Comparison of ENCODE assay signal across 21 mouse cellular contexts in the genomic region with DNA sequence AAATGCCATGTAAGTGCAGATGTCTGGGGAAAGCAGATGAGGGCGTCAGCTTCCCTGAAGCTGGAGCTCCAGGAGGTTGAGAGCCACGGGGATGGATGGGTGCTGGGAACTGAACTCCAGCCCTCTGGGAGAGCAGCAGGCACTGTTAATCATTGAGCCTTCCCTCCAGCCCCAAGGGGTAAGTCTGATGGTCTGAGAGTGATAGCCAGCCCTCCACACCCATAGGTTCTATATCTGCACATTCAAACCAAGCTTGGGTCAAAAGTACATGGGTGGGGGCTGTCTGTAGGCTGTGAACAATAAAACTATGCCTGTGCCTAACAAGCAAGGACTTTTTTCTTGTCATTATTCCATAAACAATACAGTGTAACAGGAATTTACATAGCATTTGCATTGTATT. TPM values are rescaled to one million over a fixed set of nuclear protein-coding genes. Genes with fewer than 3 reads are reported as not detected.
A peak's percentile ranks its signal among the peaks of the same experiment; 100 is the strongest.
DNase-seq lines count a peak whose midpoint lies in the region; ATAC-seq and TF ChIP-seq lines count a peak whose summit lies in the region.
"Had no signal": no experiment of that assay in that cellular context is flagged by ENCODE, and none has a peak within 500 bp of the region (broad histone marks: within the 10 kb centered on the region; RNA-seq: fewer than 3 reads in every experiment).

No protein-coding gene starts in this region.

- no peaks in the 10 kb centered on the region for H3K9me3 ChIP-seq in intestine, embryonic 15.5 days
- H3K9me3 ChIP-seq in intestine, postnatal 0 days (ENCODE audit: control insufficient read depth), result no peaks in the 10 kb centered on the region
- H3K9me3 ChIP-seq in liver, embryonic 12.5 days (replicated peaks), result no peaks in the 10 kb centered on the region
- no peaks in the 10 kb centered on the region for H3K9me3 ChIP-seq in liver, embryonic 13.5 days (replicated peaks)
- no peaks in the 10 kb centered on the region for H3K9me3 ChIP-seq in liver, embryonic 11.5 days (ENCODE audit: control insufficient read depth, low read length)
- H3K9me3 ChIP-seq in intestine, embryonic 16.5 days (ENCODE audit: control insufficient read depth, low read length), result no peaks in the 10 kb centered on the region
- no peaks in the 10 kb centered on the region for H3K9me3 ChIP-seq in hindbrain, embryonic 10.5 days
- H3K9me3 ChIP-seq: G1E had no signal

- H3K36me3 ChIP-seq in intestine, embryonic 15.5 days, result no peaks in the 10 kb centered on the region
- no peaks in the 10 kb centered on the region for H3K36me3 ChIP-seq in intestine, postnatal 0 days (ENCODE audit: control insufficient read depth, insufficient read depth)
- no peaks in the 10 kb centered on the region for H3K36me3 ChIP-seq in liver, embryonic 12.5 days
- H3K36me3 ChIP-seq in liver, embryonic 13.5 days, result no peaks in the 10 kb centered on the region
- no peaks in the 10 kb centered on the region for H3K36me3 ChIP-seq in liver, embryonic 11.5 days (ENCODE audit: control insufficient read depth, insufficient read depth, low read length)
- H3K36me3 ChIP-seq in intestine, embryonic 16.5 days (ENCODE audit: control insufficient read depth, insufficient read depth, low read length), result no peaks in the 10 kb centered on the region
- H3K36me3 ChIP-seq in hindbrain, embryonic 10.5 days, result no peaks in the 10 kb centered on the region
- H3K36me3 ChIP-seq: G1E had no signal

- no peak for TF ChIP-seq CTCF in intestine, postnatal 0 days (IDR thresholded peaks at IDR 0.05; ENCODE audit: low read depth)

- no peak overlapping the region for H3K4me2 ChIP-seq in intestine, embryonic 15.5 days (replicated peaks)
- H3K4me2 ChIP-seq in intestine, postnatal 0 days (replicated peaks; ENCODE audit: low read depth), result no peak overlapping the region
- no peak overlapping the region for H3K4me2 ChIP-seq in liver, embryonic 12.5 days
- H3K4me2 ChIP-seq in liver, embryonic 13.5 days, result no peak overlapping the region
- no peak overlapping the region for H3K4me2 ChIP-seq in liver, embryonic 11.5 days
- H3K4me2 ChIP-seq in intestine, embryonic 16.5 days (ENCODE audit: low read depth, low read length), result no peak overlapping the region

- H3K27ac ChIP-seq in intestine, embryonic 15.5 days, result no peak overlapping the region
- H3K27ac ChIP-seq in intestine, postnatal 0 days (ENCODE audit: low read depth, low read length), result no peak overlapping the region
- H3K27ac ChIP-seq in liver, embryonic 12.5 days, result no peak overlapping the region
- H3K27ac ChIP-seq in liver, embryonic 13.5 days, result no peak overlapping the region
- no peak overlapping the region for H3K27ac ChIP-seq in liver, embryonic 11.5 days (ENCODE audit: low read depth, low read length)
- no peak overlapping the region for H3K27ac ChIP-seq in intestine, embryonic 16.5 days (ENCODE audit: low read length)
- H3K27ac ChIP-seq in hindbrain, embryonic 10.5 days, result no peak overlapping the region

- H3K4me3 ChIP-seq in intestine, embryonic 15.5 days (replicated peaks), result no peak overlapping the region
- no peak overlapping the region for H3K4me3 ChIP-seq in intestine, postnatal 0 days (ENCODE audit: low read depth, low read length)
- no peak overlapping the region for H3K4me3 ChIP-seq in liver, embryonic 12.5 days
- no peak overlapping the region for H3K4me3 ChIP-seq in liver, embryonic 13.5 days (replicated peaks)
- no peak overlapping the region for H3K4me3 ChIP-seq in liver, embryonic 11.5 days (ENCODE audit: low read depth, low read length)
- no peak overlapping the region for H3K4me3 ChIP-seq in intestine, embryonic 16.5 days (ENCODE audit: low read length)
- no peak overlapping the region for H3K4me3 ChIP-seq in hindbrain, embryonic 10.5 days

- peak; percentile 73 for ATAC-seq in intestine, embryonic 15.5 days
- ATAC-seq in intestine, postnatal 0 days, result no peak
- ATAC-seq in liver, embryonic 12.5 days, result peak; percentile 49; the same call in 1 of the 2 replicates
- ATAC-seq in liver, embryonic 13.5 days (ENCODE audit: low read depth), result 0 out of 2 replicates have a peak, but pooled peaks have one; percentile 52
- no peak; the same call in 1 of the 2 replicates for ATAC-seq in liver, embryonic 11.5 days (replicated peaks; ENCODE audit: low FRiP score)
- peak; percentile 63 for ATAC-seq in intestine, embryonic 16.5 days
- ATAC-seq: activated CD4-positive, CD25-positive, alpha-beta regulatory T cell, adult 4 months; CD4-positive, CD25-positive, alpha-beta regulatory T cell, adult 4 months; Patski had no signal

- H3K4me1 ChIP-seq in intestine, embryonic 15.5 days (replicated peaks), result peaks cover 24% of the 10 kb centered on the region
- no peaks in the 10 kb centered on the region for H3K4me1 ChIP-seq in intestine, postnatal 0 days (replicated peaks; ENCODE audit: control insufficient read depth, insufficient read depth, low read length)
- H3K4me1 ChIP-seq in liver, embryonic 12.5 days, result peaks cover 39% of the 10 kb centered on the region
- H3K4me1 ChIP-seq in liver, embryonic 13.5 days (replicated peaks), result peaks cover 14% of the 10 kb centered on the region
- H3K4me1 ChIP-seq in liver, embryonic 11.5 days (replicated peaks; ENCODE audit: control insufficient read depth, insufficient read depth, low read length), result peaks cover 14% of the 10 kb centered on the region
- peaks cover 19% of the 10 kb centered on the region; the same call in 1 of the 2 replicates for H3K4me1 ChIP-seq in intestine, embryonic 16.5 days (ENCODE audit: control insufficient read depth, insufficient read depth, low read length)
- H3K4me1 ChIP-seq in hindbrain, embryonic 10.5 days (replicated peaks), result peaks cover 68% of the 10 kb centered on the region

- DNase-seq in liver, result no peak
- DNase-seq in liver, embryonic 13.5 days, result no peak
- DNase-seq in liver, embryonic 11.5 days (ENCODE audit: low spot score), result no peak
- no peak for DNase-seq in hindbrain, embryonic 10.5 days (ENCODE audit: low spot score)
- DNase-seq: adrenal gland, adult 2 months; adrenal gland, adult 8-10 months; adrenal gland, postnatal 10 days; adrenal gland, postnatal 14 days; adrenal gland, postnatal 25 days; adrenal gland, postnatal 36 days; B cell, adult 2 months; cerebellum, adult 11 months; cerebellum, adult 11-12 months had no signal

- WGBS in intestine, embryonic 15.5 days, result 72% methylated on average over 2 of the region's 2 CpGs
- WGBS in intestine, postnatal 0 days, result 60% methylated on average over 2 of the region's 2 CpGs
- WGBS in liver, embryonic 12.5 days (ENCODE audit: insufficient replicate concordance), result 55% methylated on average over 2 of the region's 2 CpGs
- WGBS in liver, embryonic 13.5 days (ENCODE audit: insufficient replicate concordance), result 26% methylated on average over 2 of the region's 2 CpGs
- 57% methylated on average over 2 of the region's 2 CpGs for WGBS in liver, embryonic 11.5 days
- WGBS in intestine, embryonic 16.5 days, result 58% methylated on average over 2 of the region's 2 CpGs
- 76% methylated on average over 2 of the region's 2 CpGs for WGBS in hindbrain, embryonic 10.5 days

- H3K27me3 ChIP-seq in intestine, embryonic 15.5 days (replicated peaks), result no peaks in the 10 kb centered on the region
- H3K27me3 ChIP-seq in intestine, postnatal 0 days (replicated peaks; ENCODE audit: control insufficient read depth, insufficient read depth, low read length), result no peaks in the 10 kb centered on the region
- H3K27me3 ChIP-seq in liver, embryonic 12.5 days (replicated peaks), result peaks cover 55% of the 10 kb centered on the region
- H3K27me3 ChIP-seq in liver, embryonic 13.5 days, result peaks cover 13% of the 10 kb centered on the region; the same call in 1 of the 2 replicates
- peaks cover 8% of the 10 kb centered on the region; the same call in 1 of the 2 replicates for H3K27me3 ChIP-seq in liver, embryonic 11.5 days (replicated peaks; ENCODE audit: control insufficient read depth, insufficient read depth, low read length)
- no peaks in the 10 kb centered on the region; the same call in 1 of the 2 replicates for H3K27me3 ChIP-seq in intestine, embryonic 16.5 days (replicated peaks; ENCODE audit: control insufficient read depth, insufficient read depth, low read length)
- peaks cover 29% of the 10 kb centered on the region for H3K27me3 ChIP-seq in hindbrain, embryonic 10.5 days (ENCODE audit: insufficient read depth, poor library complexity, severe bottlenecking)
- H3K27me3 ChIP-seq: Patski had no signal

- no peak overlapping the region for H3K9ac ChIP-seq in intestine, embryonic 15.5 days
- no peak overlapping the region for H3K9ac ChIP-seq in intestine, postnatal 0 days (ENCODE audit: low read depth, low read length)
- H3K9ac ChIP-seq in liver, embryonic 12.5 days, result no peak overlapping the region
- H3K9ac ChIP-seq in liver, embryonic 13.5 days, result no peak overlapping the region
- H3K9ac ChIP-seq in liver, embryonic 11.5 days (ENCODE audit: low read depth, low read length), result no peak overlapping the region
- H3K9ac ChIP-seq in intestine, embryonic 16.5 days (ENCODE audit: low read depth, low read length), result no peak overlapping the region

RNA-seq across cellular contexts. Expression of a gene that starts 21.4 kb away (rescaled TPM):
- 1.8 and 2.1 TPM in 2 replicates for polyA plus RNA-seq in intestine, embryonic 15.5 days (2015; fragmentation: Nextera tagmentation; extraction: Ambion mirVana)
- 0.75 and 0.82 TPM in 2 replicates for polyA plus RNA-seq in intestine, postnatal 0 days (2015; fragmentation: Nextera tagmentation; extraction: Ambion mirVana)
- 0.23 TPM in 2 replicates for polyA plus RNA-seq in liver, embryonic 12.5 days (2016; fragmentation: Nextera tagmentation; extraction: Ambion mirVana)
- 0.14 and 0.17 TPM in 2 replicates for polyA plus RNA-seq in liver, embryonic 13.5 days (2015; fragmentation: Nextera tagmentation; extraction: Ambion mirVana)
- polyA plus RNA-seq in liver, embryonic 11.5 days (2014; fragmentation: Nextera tagmentation; extraction: Ambion mirVana), result 0.60 and 0.64 TPM in 2 replicates
- polyA plus RNA-seq in intestine, embryonic 16.5 days (2015; fragmentation: Nextera tagmentation; extraction: Ambion mirVana), result 1.6 and 1.9 TPM in 2 replicates
- polyA plus RNA-seq in hindbrain, embryonic 10.5 days (2016; fragmentation: Nextera tagmentation; extraction: Ambion mirVana), result 3.1 and 4.0 TPM in 2 replicates
- polyA plus RNA-seq: activated CD4-positive, CD25-positive, alpha-beta regulatory T cell, adult 4 months; G1E had no signal

Comparison
In these comparisons a context has a peak if more than half of its experiments do, and no peak if none do; other contexts are left out.
1. ATAC-seq: peak in intestine, embryonic 15.5 days (single experiment), liver, embryonic 12.5 days (single experiment), liver, embryonic 13.5 days (single experiment) and intestine, embryonic 16.5 days (single experiment); none in intestine, postnatal 0 days (single experiment) and liver, embryonic 11.5 days (single experiment).